Mouse (Mus musculus): ENCODE measurements around the gene Pds5b. TPM values are rescaled to one million over a fixed set of nuclear protein-coding genes. Genes with fewer than 3 reads are reported as not detected.

Pds5b gene
- total and polyA plus RNA-seq, 2 experiments = 1.6 to 16.2 TPM

GRCm38 (mm10) chr5:150830718-150831117 lies 157.2 kb downstream of the Pds5b start:
- no peak for DNase-seq (ENCODE audit: extremely low read depth, low read depth, low spot score)
- TF ChIP-seq CTCF (IDR thresholded peaks at IDR 0.05; ENCODE audit: low read depth, low read length) (no peak), POLR2A (IDR thresholded peaks at IDR 0.05; ENCODE audit: extremely low read depth, insufficient read depth, low read length) (no peak)
- WGBS = 75% methylated on average over 9 of the region's 9 CpGs

GRCm38 (mm10) chr5:150836782-150837181 lies 163.2 kb downstream of the Pds5b start:
- Histone ChIP-seq H3K36me3 (ENCODE audit: control insufficient read depth, insufficient read depth, low read length) (no peaks in the 10 kb centered on the region), H3K9ac (ENCODE audit: low read depth, low read length) (no peak overlapping the region), H3K27ac (replicated peaks; ENCODE audit: insufficient read depth, low read depth, low read length) (no peak overlapping the region), H3K27me3 (ENCODE audit: control insufficient read depth, insufficient read depth, low read length) (no peaks in the 10 kb centered on the region), H3K79me2 (ENCODE audit: control insufficient read depth, insufficient read depth, low read length) (no peaks in the 10 kb centered on the region), H3K4me3 (ENCODE audit: insufficient read depth, low read depth, low read length) (no peak overlapping the region), H3K4me1 (ENCODE audit: control insufficient read depth, insufficient read depth, low read length) (peaks cover 8% of the 10 kb centered on the region; the same call in 1 of the 2 replicates)
- WGBS = 89% methylated on average over 8 of the region's 8 CpGs
- TF ChIP-seq CTCF (IDR thresholded peaks at IDR 0.05; ENCODE audit: low read depth, low read length) (no peak), POLR2A (IDR thresholded peaks at IDR 0.05; ENCODE audit: extremely low read depth, insufficient read depth, low read length) (no peak)
- no peak for DNase-seq (ENCODE audit: extremely low read depth, low read depth, low spot score)

More at GRCm38 (mm10) chr5:150830718-150831117, 157.2 kb downstream of the Pds5b start:
- Histone ChIP-seq H3K27me3 (ENCODE audit: control insufficient read depth, insufficient read depth, low read length) (no peaks in the 10 kb centered on the region), H3K4me1 (ENCODE audit: control insufficient read depth, insufficient read depth, low read length) (peaks cover 8% of the 10 kb centered on the region; the same call in 1 of the 2 replicates), H3K79me2 (ENCODE audit: control insufficient read depth, insufficient read depth, low read length) (no peaks in the 10 kb centered on the region), H3K36me3 (ENCODE audit: control insufficient read depth, insufficient read depth, low read length) (no peaks in the 10 kb centered on the region), H3K9ac (ENCODE audit: low read depth, low read length) (no peak overlapping the region), H3K4me3 (ENCODE audit: insufficient read depth, low read depth, low read length) (no peak overlapping the region), H3K27ac (replicated peaks; ENCODE audit: insufficient read depth, low read depth, low read length) (no peak overlapping the region)

GRCm38 (mm10) chr5:150839688-150840541 lies 166.4 kb downstream of the Pds5b start:
- no peaks in the 10 kb centered on the region for H3K27me3 ChIP-seq (ENCODE audit: control insufficient read depth, insufficient read depth, low read length)
- no peaks in the 10 kb centered on the region; the same call in 1 of the 2 replicates for H3K4me1 ChIP-seq (ENCODE audit: control insufficient read depth, insufficient read depth, low read length)
- WGBS = 66% methylated on average over 11 of the region's 11 CpGs
- no peaks in the 10 kb centered on the region for H3K36me3 ChIP-seq (ENCODE audit: control insufficient read depth, insufficient read depth, low read length)
- TF ChIP-seq CTCF (IDR thresholded peaks at IDR 0.05; ENCODE audit: low read depth, low read length) = no peak
- no peak for TF ChIP-seq POLR2A (IDR thresholded peaks at IDR 0.05; ENCODE audit: extremely low read depth, insufficient read depth, low read length)
- no peaks in the 10 kb centered on the region for H3K79me2 ChIP-seq (ENCODE audit: control insufficient read depth, insufficient read depth, low read length)
- DNase-seq (ENCODE audit: extremely low read depth, low read depth, low spot score) = peak; percentile 42
- H3K27ac ChIP-seq (replicated peaks; ENCODE audit: insufficient read depth, low read depth, low read length) = 0 out of 2 replicates have a peak overlapping the region, but pooled peaks have one; percentile 0
- H3K9ac ChIP-seq (ENCODE audit: low read depth, low read length) = no peak overlapping the region
- H3K4me3 ChIP-seq (ENCODE audit: insufficient read depth, low read depth, low read length) = no peak overlapping the region

GRCm38 (mm10) chr5:150840596-150840995 lies 167.1 kb downstream of the Pds5b start:
- Histone ChIP-seq H3K27ac (replicated peaks; ENCODE audit: insufficient read depth, low read depth, low read length) (0 out of 2 replicates have a peak overlapping the region, but pooled peaks have one; percentile 0), H3K79me2 (ENCODE audit: control insufficient read depth, insufficient read depth, low read length) (no peaks in the 10 kb centered on the region), H3K27me3 (ENCODE audit: control insufficient read depth, insufficient read depth, low read length) (no peaks in the 10 kb centered on the region), H3K4me1 (ENCODE audit: control insufficient read depth, insufficient read depth, low read length) (no peaks in the 10 kb centered on the region; the same call in 1 of the 2 replicates), H3K36me3 (ENCODE audit: control insufficient read depth, insufficient read depth, low read length) (no peaks in the 10 kb centered on the region), H3K4me3 (ENCODE audit: insufficient read depth, low read depth, low read length) (no peak overlapping the region), H3K9ac (ENCODE audit: low read depth, low read length) (no peak overlapping the region)
- TF ChIP-seq CTCF (IDR thresholded peaks at IDR 0.05; ENCODE audit: low read depth, low read length) (no peak), POLR2A (IDR thresholded peaks at IDR 0.05; ENCODE audit: extremely low read depth, insufficient read depth, low read length) (no peak)
- WGBS = 68% methylated on average over 11 of the region's 11 CpGs
- DNase-seq (ENCODE audit: extremely low read depth, low read depth, low spot score) = no peak

- no peaks in the 10 kb centered on the region for H3K36me3 ChIP-seq (ENCODE audit: control insufficient read depth, insufficient read depth, low read length)
- WGBS = 98% methylated on average over 6 of the region's 6 CpGs
Observed at GRCm38 (mm10) chr5:150845961-150846360, 172.4 kb downstream of the Pds5b start.

More at GRCm38 (mm10) chr5:150845961-150846360, 172.4 kb downstream of the Pds5b start:
- no peak for TF ChIP-seq POLR2A (IDR thresholded peaks at IDR 0.05; ENCODE audit: extremely low read depth, insufficient read depth, low read length)
- TF ChIP-seq CTCF (IDR thresholded peaks at IDR 0.05; ENCODE audit: low read depth, low read length) = no peak
- no peaks in the 10 kb centered on the region for H3K79me2 ChIP-seq (ENCODE audit: control insufficient read depth, insufficient read depth, low read length)
- no peaks in the 10 kb centered on the region; the same call in 1 of the 2 replicates for H3K4me1 ChIP-seq (ENCODE audit: control insufficient read depth, insufficient read depth, low read length)
- no peak overlapping the region for H3K27ac ChIP-seq (replicated peaks; ENCODE audit: insufficient read depth, low read depth, low read length)
- no peaks in the 10 kb centered on the region for H3K27me3 ChIP-seq (ENCODE audit: control insufficient read depth, insufficient read depth, low read length)
- H3K9ac ChIP-seq (ENCODE audit: low read depth, low read length) = no peak overlapping the region
- no peak overlapping the region for H3K4me3 ChIP-seq (ENCODE audit: insufficient read depth, low read depth, low read length)
- no peak for DNase-seq (ENCODE audit: extremely low read depth, low read depth, low spot score)
